Mouse (Mus musculus): ENCODE results near the gene Zc3h14. TPM values are rescaled to one million over a fixed set of nuclear protein-coding genes. Genes with fewer than 3 reads are reported as not detected.

The Zc3h14 gene
- total RNA-seq, 2 experiments from 2014 or later: 40.9 to 44.1 TPM

Other genes starting within 250 kb of the Zc3h14 start
- gene Kcnk10, start 168.7 kb upstream of the Zc3h14 start, total RNA-seq (2021): not detected
- gene Spata7, start 118.8 kb upstream of the Zc3h14 start, total RNA-seq (2021): 1 to 10 TPM; 3.9 to 4.1 TPM
- 10 to 100 TPM; 21.4 to 31.3 TPM for gene Ptpn21, start 9.6 kb upstream of the Zc3h14 start, total RNA-seq (2021)
- 1 to 10 TPM; 2.4 TPM for gene Eml5, start 154.5 kb downstream of the Zc3h14 start, total RNA-seq (2021)
- gene Ttc8, start 173.6 kb downstream of the Zc3h14 start, total RNA-seq (2021): 1 to 10 TPM; 5.3 to 6.1 TPM

Measured in gastrocnemius, postnatal 25 days (tissue).